9 mouse cellular contexts compared by ENCODE assay signal in genomic region chr2:172833196-172833595, GRCm38 (mm10).
DNase-seq lines count a peak whose midpoint lies in the region; ATAC-seq lines count a peak whose summit lies in the region.
"Had no signal": no experiment of that assay in that cellular context is flagged by ENCODE, and none has a peak within 500 bp of the region (broad histone marks: within the 10 kb centered on the region; RNA-seq: fewer than 3 reads in every experiment).

No protein-coding gene starts in this region.

- H3K4me2 ChIP-seq in limb, embryonic 13.5 days (replicated peaks): no peak overlapping the region

- peak; percentile 42; the same call in 1 of the 2 replicates for ATAC-seq in cerebellum, adult (ENCODE audit: insufficient number of reproducible peaks, low FRiP score, low TSS enrichment)
- no peak for ATAC-seq in limb, embryonic 13.5 days (ENCODE audit: low FRiP score, low read depth)
- ATAC-seq in erythroid progenitor cell, adult 5-6 weeks (replicated peaks; ENCODE audit: low FRiP score, poor library complexity, severe bottlenecking): no peak
- ATAC-seq in megakaryocyte progenitor cell, adult 5-6 weeks (replicated peaks; ENCODE audit: poor library complexity): no peak

- H3K9ac ChIP-seq in limb, embryonic 13.5 days: no peak overlapping the region

- H3K27me3 ChIP-seq in limb, embryonic 13.5 days: peaks cover 9% of the 10 kb centered on the region; the same call in 1 of the 2 replicates

- H3K9me3 ChIP-seq in limb, embryonic 13.5 days: no peaks in the 10 kb centered on the region

- no peak overlapping the region for H3K4me3 ChIP-seq in limb, embryonic 13.5 days

- peak overlapping the region; percentile 44; the same call in 1 of the 2 replicates for H3K27ac ChIP-seq in limb, embryonic 13.5 days

- 15% methylated on average over 2 of the region's 2 CpGs for WGBS in limb, embryonic 13.5 days

- no peaks in the 10 kb centered on the region for H3K36me3 ChIP-seq in limb, embryonic 13.5 days
- H3K36me3 ChIP-seq: G1E had no signal

- DNase-seq in layer of hippocampus, adult 11-12 months (ENCODE audit: low spot score): peak; percentile 24
- DNase-seq in layer of hippocampus, adult 9-10 months (ENCODE audit: low spot score): no peak
- DNase-seq in MN1 (ENCODE audit: low spot score): peak; percentile 80
- DNase-seq in gastrocnemius, postnatal 10 days: peak; percentile 55

- H3K4me1 ChIP-seq in limb, embryonic 13.5 days: peaks cover 46% of the 10 kb centered on the region
